Mouse (Mus musculus) C2C12 (cell line): ENCODE results near the gene Polr1d. TPM values are rescaled to one million over a fixed set of nuclear protein-coding genes. Genes with fewer than 3 reads are reported as not detected.

ENCODE experiments used
- H3K27me3 ChIP-seq: one replicate; pipeline ENCODE4 v1.6.1; 2011; ENCODE audit not compliant: control insufficient read depth, insufficient read depth, insufficient read length
- H3K36me3 ChIP-seq: one replicate; pipeline ENCODE4 v1.6.1; 2011; ENCODE audit not compliant: control insufficient read depth, insufficient read depth
- H3K4me3 ChIP-seq: one replicate; pipeline ENCODE4 v1.5.1; 2011; ENCODE audit warnings: mild to moderate bottlenecking, control low read depth; ENCODE audit not compliant: poor library complexity, insufficient read depth, severe bottlenecking
- H3K79me2 ChIP-seq: one replicate; pipeline ENCODE4 v1.6.1; 2011; ENCODE audit not compliant: control insufficient read depth, insufficient read depth
- H3K79me3 ChIP-seq: one replicate; pipeline ENCODE4 v1.6.1; 2011; ENCODE audit warnings: low read depth, control low read depth
- H3ac ChIP-seq: one replicate; pipeline ENCODE3; 2011; ENCODE audit warnings: low read depth; ENCODE audit not compliant: control insufficient read depth, insufficient read length
- CEBPB ChIP-seq: IDR thresholded peaks from one replicate; pipeline ENCODE4 v1.6.1; 2011; ENCODE audit warnings: low read depth, mild to moderate bottlenecking, control low read depth, moderate library complexity
- CTCF ChIP-seq: IDR thresholded peaks from one replicate; pipeline ENCODE4 v1.5.1; 2011; ENCODE audit not compliant: control insufficient read depth, insufficient read depth, insufficient read length
- FOSL1 ChIP-seq: IDR thresholded peaks from one replicate; pipeline ENCODE4 v1.8.0; 2011; ENCODE audit warnings: mild to moderate bottlenecking, low read length; ENCODE audit not compliant: poor library complexity, insufficient read depth, severe bottlenecking
- MAX ChIP-seq: IDR thresholded peaks from one replicate; pipeline ENCODE4 v1.6.1; 2011; ENCODE audit warnings: mild to moderate bottlenecking, control low read depth
- MYOD1 ChIP-seq: IDR thresholded peaks from one replicate; pipeline ENCODE4 v1.6.1; 2011; ENCODE audit warnings: low read depth; ENCODE audit not compliant: control insufficient read depth, insufficient read length
- MYOG ChIP-seq: IDR thresholded peaks from one replicate; pipeline ENCODE4 v1.6.1; 2011; ENCODE audit not compliant: control insufficient read depth, insufficient read length; ENCODE audit errors: extremely low read depth
- USF1 ChIP-seq: IDR thresholded peaks from one replicate; pipeline ENCODE4 v1.6.1; 2011; ENCODE audit warnings: low read depth, mild to moderate bottlenecking, control low read depth, moderate library complexity
- polyA plus RNA-seq: library from polyadenylated mRNA; unstranded; fragments of >200 nt; fragmentation: generic; extraction: Trizol; gene quantifications from one replicate; pipeline ENCODE4 v1.2.1, GENCODE M21; 2012; ENCODE audit warnings: missing spikeins

The Polr1d gene
- polyA plus RNA-seq, 1 experiment: 115 TPM

- Histone ChIP-seq H3K4me3 (no peak overlapping the region), H3K27me3 (no peaks in the 10 kb centered on the region), H3ac (no peak overlapping the region), H3K79me2 (peaks cover 42% of the 10 kb centered on the region), H3K36me3 (no peaks in the 10 kb centered on the region), H3K79me3 (peaks cover 13% of the 10 kb centered on the region)
- TF ChIP-seq USF1 (no peak), MYOD1 (no peak), MYOG (no peak), CEBPB (no peak), FOSL1 (no peak), CTCF (no peak), MAX (no peak)
Measured at GRCm38 (mm10) chr5:147066129-147066528, 10.7 kb upstream of the Polr1d start.

GRCm38 (mm10) chr5:147066965-147067364 is 9.9 kb upstream of the Polr1d start:
- no peak overlapping the region for H3ac ChIP-seq
- no peak overlapping the region for H3K4me3 ChIP-seq
- H3K79me2 ChIP-seq: peaks cover 42% of the 10 kb centered on the region
- TF ChIP-seq CTCF: no peak
- TF ChIP-seq USF1: no peak
- no peak for TF ChIP-seq MAX
- no peak for TF ChIP-seq MYOG
- no peak for TF ChIP-seq CEBPB
- no peak for TF ChIP-seq MYOD1
- no peak for TF ChIP-seq FOSL1
- no peaks in the 10 kb centered on the region for H3K27me3 ChIP-seq
- H3K79me3 ChIP-seq: peaks cover 9% of the 10 kb centered on the region
- no peaks in the 10 kb centered on the region for H3K36me3 ChIP-seq

- Histone ChIP-seq H3K79me2 (peaks cover 40% of the 10 kb centered on the region), H3ac (no peak overlapping the region), H3K27me3 (no peaks in the 10 kb centered on the region), H3K36me3 (no peaks in the 10 kb centered on the region), H3K79me3 (peaks cover 11% of the 10 kb centered on the region), H3K4me3 (no peak overlapping the region)
- TF ChIP-seq CEBPB (no peak), CTCF (no peak), FOSL1 (no peak), MYOG (no peak), MYOD1 (no peak), USF1 (no peak), MAX (no peak)
Measured at GRCm38 (mm10) chr5:147068876-147069275, 8.0 kb upstream of the Polr1d start.

- H3K79me3 ChIP-seq: peaks cover 15% of the 10 kb centered on the region
- H3K79me2 ChIP-seq: peaks cover 48% of the 10 kb centered on the region
- H3K36me3 ChIP-seq: no peaks in the 10 kb centered on the region
- no peak overlapping the region for H3ac ChIP-seq
- TF ChIP-seq CTCF (no peak), MYOG (no peak), USF1 (no peak)
- H3K4me3 ChIP-seq: no peak overlapping the region
- no peaks in the 10 kb centered on the region for H3K27me3 ChIP-seq
Measured at GRCm38 (mm10) chr5:147070791-147071516, 5.9 kb upstream of the Polr1d start.

DNA sequence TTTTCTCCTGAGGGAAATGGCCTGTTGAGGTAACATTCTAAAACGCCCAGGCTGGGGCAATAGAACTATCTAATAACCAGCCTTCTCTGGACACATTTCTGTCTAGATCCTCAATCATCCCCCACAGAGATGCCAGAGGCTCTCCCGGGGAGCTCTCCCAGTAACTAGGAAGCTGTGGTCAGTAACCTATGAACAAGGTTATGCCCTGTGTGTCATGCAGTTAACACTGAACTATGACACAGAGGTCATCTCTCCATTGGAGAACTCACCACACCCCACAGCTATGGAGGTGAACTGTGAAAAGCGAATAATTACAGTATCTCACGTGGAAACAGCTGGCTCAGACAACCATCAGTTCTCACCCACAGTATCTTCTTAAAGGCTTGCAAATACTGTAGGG is 5.0 kb upstream of the Polr1d start:
- H3K36me3 ChIP-seq: no peaks in the 10 kb centered on the region
- no peaks in the 10 kb centered on the region for H3K27me3 ChIP-seq
- peaks cover 43% of the 10 kb centered on the region for H3K79me2 ChIP-seq
- no peak overlapping the region for H3K4me3 ChIP-seq
- TF ChIP-seq MYOD1 (no peak), FOSL1 (no peak), USF1 (no peak), CEBPB (no peak), MAX (no peak), MYOG (no peak), CTCF (no peak)
- no peak overlapping the region for H3ac ChIP-seq
- peaks cover 15% of the 10 kb centered on the region for H3K79me3 ChIP-seq

DNA sequence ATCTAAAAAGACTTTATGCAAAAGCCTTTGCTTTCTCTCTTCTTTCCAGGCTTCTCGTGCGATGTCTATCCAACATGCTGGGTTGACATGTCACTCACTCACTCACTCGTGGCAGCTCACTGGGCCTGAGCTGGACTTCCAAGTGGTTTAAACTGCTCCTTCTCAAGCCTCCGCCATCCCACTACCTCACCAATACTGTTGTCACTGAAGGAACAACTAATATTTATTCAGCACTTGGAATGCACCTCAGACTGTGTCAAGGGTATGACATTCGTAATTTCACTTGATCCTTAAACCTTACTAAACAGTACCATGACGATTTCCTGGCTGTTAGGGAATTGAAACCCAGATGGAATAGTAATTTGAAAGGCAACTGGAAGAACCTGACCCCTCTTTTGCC is 3.0 kb upstream of the Polr1d start:
- Histone ChIP-seq H3K79me2 (peaks cover 50% of the 10 kb centered on the region), H3K4me3 (no peak overlapping the region), H3K27me3 (no peaks in the 10 kb centered on the region), H3K79me3 (peaks cover 24% of the 10 kb centered on the region), H3ac (no peak overlapping the region), H3K36me3 (peaks cover 3% of the 10 kb centered on the region)
- TF ChIP-seq CTCF (no peak), CEBPB (no peak), MYOD1 (no peak), USF1 (no peak), MYOG (no peak), FOSL1 (no peak), MAX (no peak)
